Mouse (Mus musculus) forebrain, embryonic 11.5 days (tissue): ENCODE measurements around the gene 3110082I17Rik. TPM values are rescaled to one million over a fixed set of nuclear protein-coding genes. Genes with fewer than 3 reads are reported as not detected.

ENCODE experiments used
- ATAC-seq: fragments of 200-750 bp; cut with Nextera tagmentation; replicated peaks from 2 replicates; pipeline ENCODE4 v1.8.0; 2017; ENCODE audit warnings: moderate TSS enrichment; ENCODE audit not compliant: low FRiP score
- DNase-seq: peaks from one replicate; pipeline ENCODE4 v3.0.0-alpha.2; 2017; ENCODE audit warnings: low spot score
- H3K27ac ChIP-seq: fragments of 300-500 bp; sonication (generic); 2 replicates; pipeline ENCODE4 v1.5.1; 2014; ENCODE audit warnings: low read depth, low read length
- H3K27me3 ChIP-seq: fragments of 300-500 bp; sonication (generic); 2 replicates; pipeline ENCODE4 v1.6.1; 2014; ENCODE audit warnings: mild to moderate bottlenecking, low read length, mixed read lengths; ENCODE audit not compliant: control insufficient read depth, insufficient read depth
- H3K36me3 ChIP-seq: fragments of 300-500 bp; sonication (generic); 2 replicates; pipeline ENCODE4 v1.6.1; 2014; ENCODE audit warnings: mild to moderate bottlenecking, low read length, moderate library complexity, mixed read lengths; ENCODE audit not compliant: control insufficient read depth, insufficient read depth
- H3K4me1 ChIP-seq: fragments of 300-500 bp; sonication (generic); replicated peaks from 2 replicates; pipeline ENCODE4 v1.6.1; 2014; ENCODE audit warnings: low read length, mixed read lengths; ENCODE audit not compliant: control insufficient read depth, insufficient read depth
- H3K4me2 ChIP-seq: fragments of 300-500 bp; sonication (generic); 2 replicates; pipeline ENCODE4 v1.6.1; 2014; ENCODE audit warnings: low read depth, mild to moderate bottlenecking, low read length, moderate library complexity, mixed read lengths; ENCODE audit not compliant: severe bottlenecking
- H3K4me3 ChIP-seq: fragments of 300-500 bp; sonication (generic); 2 replicates; pipeline ENCODE4 v1.5.1; 2014; ENCODE audit warnings: low read depth, low read length
- H3K9ac ChIP-seq: fragments of 300-500 bp; sonication (generic); 2 replicates; pipeline ENCODE4 v1.6.1; 2014; ENCODE audit warnings: low read length
- H3K9me3 ChIP-seq: fragments of 300-500 bp; sonication (generic); 2 replicates; pipeline ENCODE4 v1.6.1; 2016; ENCODE audit warnings: low read length, mixed read lengths; ENCODE audit not compliant: control insufficient read depth
- WGBS: fragments of 180-500 bp; shearing (Covaris S2); extraction: QIAGEN DNeasy Blood & Tissue Kit; methylation state at CpG from one replicate; pipeline ENCODE4 v1.1.7; 2014; 5-methylcytosine and 5-hydroxymethylcytosine counted together
- polyA plus RNA-seq: library from polyadenylated mRNA; unstranded; fragments of >200 nt; fragmentation: Nextera tagmentation; extraction: Ambion mirVana; gene quantifications from 2 replicates; pipeline ENCODE4 v1.2.1, GENCODE M21; 2014

3110082I17Rik gene
- polyA plus RNA-seq, 1 experiment from 2014 or later, result 38.5 TPM

DNA sequence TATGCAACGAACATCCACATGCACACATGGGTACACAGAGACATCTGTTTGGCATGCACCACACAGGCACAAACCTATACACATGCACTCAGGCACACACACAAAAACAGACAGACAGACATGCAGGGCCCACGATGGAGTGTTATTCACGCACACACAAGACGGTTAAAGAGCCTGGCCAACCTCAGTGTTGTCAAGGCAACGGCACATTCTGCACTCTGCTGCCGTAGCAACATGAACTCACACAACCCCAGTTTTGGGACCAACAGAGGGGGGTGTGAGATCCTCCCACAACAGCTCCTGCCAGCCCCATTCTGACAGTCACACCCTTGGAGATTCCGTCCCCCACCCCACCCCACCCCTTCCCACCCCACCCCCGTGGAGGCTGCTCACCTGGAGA lies 25.4 kb downstream of the 3110082I17Rik start:
- ATAC-seq (peak; percentile 51; the same call in 1 of the 2 replicates), DNase-seq (peak; percentile 59)
- H3K36me3 ChIP-seq, result no peaks in the 10 kb centered on the region
- no peak overlapping the region for H3K27ac ChIP-seq
- no peak overlapping the region for H3K4me3 ChIP-seq
- H3K27me3 ChIP-seq, result no peaks in the 10 kb centered on the region
- H3K9me3 ChIP-seq, result no peaks in the 10 kb centered on the region
- peaks cover 13% of the 10 kb centered on the region for H3K4me1 ChIP-seq
- no peak overlapping the region; the same call in 1 of the 2 replicates for H3K9ac ChIP-seq
- H3K4me2 ChIP-seq, result no peak overlapping the region
- WGBS, result 37% methylated on average over 8 of the region's 8 CpGs

DNA sequence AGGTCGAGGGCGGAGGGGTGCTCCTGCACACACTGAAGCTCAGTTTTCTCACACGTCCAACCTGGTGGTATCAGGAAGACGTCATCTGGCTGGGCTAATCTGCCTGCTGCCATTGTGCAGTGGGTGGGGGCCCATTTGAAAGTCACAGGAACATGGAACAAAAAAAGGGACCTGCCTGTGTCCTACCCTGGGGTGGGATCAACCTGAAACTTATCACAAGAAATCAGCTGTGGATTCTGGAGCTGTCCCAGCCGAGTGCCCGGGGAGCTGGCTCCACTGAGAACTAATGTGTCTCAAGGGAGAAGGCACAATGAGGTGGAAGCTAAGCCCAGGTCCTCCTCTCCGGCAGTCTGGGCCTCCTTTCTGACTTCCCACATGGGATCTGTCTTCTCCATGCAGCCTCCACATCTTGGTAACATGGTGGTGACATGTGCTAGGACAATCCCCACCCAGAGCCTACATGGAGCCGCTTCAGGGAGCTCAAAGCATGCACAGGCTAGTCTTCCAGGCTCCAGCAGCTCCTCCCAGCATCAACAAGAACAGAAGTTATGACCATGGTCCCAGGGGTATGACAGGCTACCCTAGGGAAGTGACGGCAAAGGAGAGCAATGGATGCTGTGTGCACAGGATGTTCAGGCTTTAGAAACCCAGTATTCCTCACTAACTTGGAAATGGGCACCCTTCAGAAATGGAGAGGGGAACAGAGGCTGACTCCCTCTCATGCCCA lies 26.3 kb downstream of the 3110082I17Rik start:
- Histone ChIP-seq H3K4me1 (peaks cover 13% of the 10 kb centered on the region), H3K4me2 (no peak overlapping the region), H3K9me3 (no peaks in the 10 kb centered on the region), H3K27me3 (no peaks in the 10 kb centered on the region), H3K36me3 (no peaks in the 10 kb centered on the region), H3K9ac (no peak overlapping the region), H3K4me3 (no peak overlapping the region), H3K27ac (no peak overlapping the region)
- WGBS, result 82% methylated on average over 9 of the region's 9 CpGs
- no peak for ATAC-seq
- DNase-seq, result no peak

DNA sequence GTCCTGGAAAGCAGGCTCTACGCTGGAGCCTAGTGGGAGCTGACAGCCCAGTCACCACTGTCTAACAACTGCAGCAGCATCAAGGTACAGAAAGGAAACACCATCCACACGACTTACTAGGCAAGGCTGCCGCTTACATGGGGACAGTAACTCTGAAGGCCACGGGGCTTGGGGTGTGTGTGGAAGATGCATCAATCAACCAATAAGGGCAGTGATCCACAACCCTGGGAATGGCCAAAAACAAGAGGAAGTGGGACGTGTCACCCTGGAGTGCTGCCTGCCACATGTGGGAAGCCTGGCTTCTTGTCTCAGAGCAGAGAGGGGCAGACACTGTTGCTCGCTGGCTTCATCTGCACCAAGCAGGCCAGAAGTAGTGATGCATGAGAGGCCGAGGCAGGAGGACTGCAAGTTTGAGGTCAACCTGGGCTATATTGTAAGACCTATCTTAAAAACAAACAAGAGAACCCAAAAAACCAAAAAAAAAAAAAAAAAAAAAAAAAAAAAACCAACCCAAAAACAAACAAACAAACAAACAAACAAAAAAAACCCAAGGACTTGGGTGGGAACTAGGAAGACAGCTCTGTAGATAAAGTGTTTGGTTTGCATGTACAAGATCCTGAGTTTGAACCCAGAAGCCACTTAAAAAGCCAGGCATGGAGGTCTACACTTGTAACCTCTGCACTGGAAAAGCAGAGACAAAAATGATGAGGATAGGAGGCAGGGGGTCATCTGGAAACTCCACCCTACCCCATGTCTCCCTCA lies 27.4 kb downstream of the 3110082I17Rik start:
- 46% methylated on average over 7 of the region's 7 CpGs for WGBS
- Histone ChIP-seq H3K4me2 (no peak overlapping the region), H3K9ac (no peak overlapping the region), H3K9me3 (no peaks in the 10 kb centered on the region), H3K27me3 (no peaks in the 10 kb centered on the region), H3K27ac (no peak overlapping the region), H3K36me3 (no peaks in the 10 kb centered on the region), H3K4me3 (no peak overlapping the region), H3K4me1 (peaks cover 13% of the 10 kb centered on the region)
- ATAC-seq (no peak), DNase-seq (no peak)

DNA sequence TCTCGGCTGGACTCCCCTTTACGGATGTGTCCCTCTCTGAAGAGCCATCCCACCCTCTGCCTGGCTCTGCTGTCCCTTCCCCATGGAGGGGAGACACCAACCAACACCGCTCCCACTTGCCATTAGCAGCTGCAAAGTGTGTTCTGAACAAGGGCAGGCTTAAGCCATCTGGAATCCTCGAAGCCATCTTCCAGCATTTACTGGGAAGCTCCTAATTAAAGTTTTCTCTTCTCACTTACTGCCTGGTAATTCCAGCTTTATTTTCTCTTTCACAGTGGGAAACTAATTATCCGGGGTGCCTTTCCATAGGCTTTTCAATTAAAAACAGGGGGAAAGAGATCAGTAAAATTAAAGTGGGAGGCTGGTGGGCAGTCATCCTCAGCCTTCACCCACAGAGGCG lies 28.0 kb downstream of the 3110082I17Rik start:
- Histone ChIP-seq H3K27ac (no peak overlapping the region), H3K36me3 (no peaks in the 10 kb centered on the region), H3K9me3 (no peaks in the 10 kb centered on the region), H3K27me3 (no peaks in the 10 kb centered on the region), H3K4me3 (no peak overlapping the region), H3K4me2 (no peak overlapping the region), H3K9ac (no peak overlapping the region; the same call in 1 of the 2 replicates), H3K4me1 (peaks cover 13% of the 10 kb centered on the region)
- WGBS, result 16% methylated on average over 6 of the region's 6 CpGs
- DNase-seq (no peak), ATAC-seq (no peak)

DNA sequence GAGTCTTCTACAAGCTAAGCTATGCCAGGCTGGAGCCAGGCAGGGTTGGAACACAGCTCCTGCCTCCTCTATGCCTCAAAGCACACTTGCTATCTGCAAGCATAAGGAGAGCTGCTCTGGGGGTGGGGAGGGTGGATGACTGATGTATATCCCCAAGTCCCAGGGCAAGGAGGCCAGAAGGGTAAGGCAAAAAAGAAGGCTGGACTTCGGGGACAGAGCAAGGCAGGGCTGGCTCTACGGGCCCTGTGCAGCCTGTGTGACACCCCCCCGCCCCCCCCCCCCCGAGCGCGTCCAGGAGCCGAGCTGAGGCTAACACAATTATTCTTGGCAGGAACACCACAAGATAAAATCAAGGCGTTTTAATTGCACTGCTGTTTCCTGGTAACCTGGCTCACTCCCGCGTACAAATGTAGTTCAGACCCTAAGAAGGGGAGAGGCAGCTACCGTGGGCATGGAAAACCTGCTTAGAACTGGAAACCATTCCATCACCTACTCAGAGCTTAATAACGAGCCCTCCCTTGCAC lies 30.4 kb downstream of the 3110082I17Rik start:
- Histone ChIP-seq H3K9ac (no peak overlapping the region), H3K36me3 (no peaks in the 10 kb centered on the region; the same call in 1 of the 2 replicates), H3K4me2 (no peak overlapping the region), H3K4me1 (peaks cover 6% of the 10 kb centered on the region), H3K27ac (no peak overlapping the region), H3K27me3 (no peaks in the 10 kb centered on the region), H3K4me3 (no peak overlapping the region), H3K9me3 (no peaks in the 10 kb centered on the region)
- ATAC-seq, result no peak
- DNase-seq, result no peak
- 54% methylated on average over 12 of the region's 12 CpGs for WGBS

DNA sequence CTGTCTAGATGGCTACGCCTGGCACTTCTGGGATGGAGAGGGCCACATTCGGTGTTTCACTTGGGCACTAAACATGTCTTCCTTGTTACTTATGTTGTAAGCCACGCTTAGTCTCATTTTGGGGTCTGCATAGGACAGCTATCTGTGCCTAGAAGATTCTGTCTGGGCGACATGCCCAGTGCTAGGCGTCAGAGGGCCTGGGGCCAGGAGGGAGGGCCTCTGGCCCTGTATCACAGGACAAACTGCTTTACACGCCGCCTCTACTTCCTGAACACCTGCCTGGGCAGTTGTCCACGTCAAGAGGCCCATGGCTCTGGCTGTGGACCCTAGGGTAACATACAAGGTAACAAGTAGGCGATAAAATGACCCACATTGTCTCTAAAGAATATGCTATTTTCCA lies 32.3 kb downstream of the 3110082I17Rik start:
- Histone ChIP-seq H3K9ac (no peak overlapping the region), H3K4me2 (no peak overlapping the region), H3K36me3 (no peaks in the 10 kb centered on the region; the same call in 1 of the 2 replicates), H3K27me3 (no peaks in the 10 kb centered on the region), H3K9me3 (no peaks in the 10 kb centered on the region), H3K27ac (no peak overlapping the region), H3K4me1 (peaks cover 3% of the 10 kb centered on the region), H3K4me3 (no peak overlapping the region)
- ATAC-seq (no peak), DNase-seq (no peak)
- WGBS, result 87% methylated on average over 9 of the region's 9 CpGs

DNA sequence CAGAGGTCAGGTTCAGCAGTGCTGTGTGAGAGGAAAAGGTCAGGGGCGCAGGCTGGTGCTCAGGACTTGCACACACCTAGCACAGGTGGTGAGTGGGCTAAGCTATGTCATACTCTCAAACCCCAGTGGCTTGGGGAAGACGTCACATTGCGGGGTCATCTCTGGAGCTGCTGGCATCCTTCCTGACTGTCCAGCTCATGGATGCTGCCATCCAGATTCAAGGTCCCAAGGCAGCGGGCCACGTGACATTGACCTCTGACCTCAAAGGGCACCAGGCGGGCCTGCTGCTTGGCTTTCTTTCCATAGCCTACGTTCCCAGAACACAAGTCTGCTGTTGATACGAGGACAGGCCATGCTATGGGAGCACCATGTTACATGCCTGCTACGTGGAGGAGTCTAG lies 33.3 kb downstream of the 3110082I17Rik start:
- no peaks in the 10 kb centered on the region for H3K9me3 ChIP-seq
- no peaks in the 10 kb centered on the region for H3K27me3 ChIP-seq
- no peak overlapping the region for H3K4me2 ChIP-seq
- H3K4me1 ChIP-seq, result peaks cover 3% of the 10 kb centered on the region
- no peak overlapping the region for H3K27ac ChIP-seq
- WGBS, result 93% methylated on average over 9 of the region's 9 CpGs
- ATAC-seq (no peak), DNase-seq (no peak)
- no peak overlapping the region for H3K9ac ChIP-seq
- no peak overlapping the region for H3K4me3 ChIP-seq
- H3K36me3 ChIP-seq, result no peaks in the 10 kb centered on the region; the same call in 1 of the 2 replicates

DNA sequence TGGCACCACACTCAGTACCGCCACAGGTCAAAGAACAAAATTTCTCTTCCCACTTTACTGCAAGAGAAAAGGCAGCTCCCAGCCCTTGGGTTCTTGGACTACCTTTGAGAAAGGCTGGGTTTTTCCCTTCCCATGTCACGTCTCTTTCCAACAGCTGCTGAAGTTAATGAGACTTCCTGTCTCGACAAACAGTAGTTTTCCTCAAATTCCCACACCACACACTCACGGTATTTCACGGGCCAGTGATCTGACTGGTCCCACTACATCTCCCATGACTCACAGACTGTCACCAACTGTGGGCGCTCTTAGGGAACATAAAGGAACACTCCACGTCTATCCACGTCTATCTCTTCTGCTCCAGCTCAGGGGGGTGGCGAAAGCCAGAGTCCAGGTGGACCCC lies 35.1 kb downstream of the 3110082I17Rik start:
- no peak for DNase-seq
- Histone ChIP-seq H3K9me3 (no peaks in the 10 kb centered on the region), H3K4me2 (no peak overlapping the region), H3K27me3 (no peaks in the 10 kb centered on the region), H3K9ac (no peak overlapping the region), H3K36me3 (no peaks in the 10 kb centered on the region; the same call in 1 of the 2 replicates), H3K4me3 (no peak overlapping the region), H3K27ac (no peak overlapping the region), H3K4me1 (peaks cover 3% of the 10 kb centered on the region)
- ATAC-seq, result no peak
- 94% methylated on average over 9 of the region's 9 CpGs for WGBS
